Comparison of ENCODE assay signal across 24 mouse cellular contexts in the genomic region with DNA sequence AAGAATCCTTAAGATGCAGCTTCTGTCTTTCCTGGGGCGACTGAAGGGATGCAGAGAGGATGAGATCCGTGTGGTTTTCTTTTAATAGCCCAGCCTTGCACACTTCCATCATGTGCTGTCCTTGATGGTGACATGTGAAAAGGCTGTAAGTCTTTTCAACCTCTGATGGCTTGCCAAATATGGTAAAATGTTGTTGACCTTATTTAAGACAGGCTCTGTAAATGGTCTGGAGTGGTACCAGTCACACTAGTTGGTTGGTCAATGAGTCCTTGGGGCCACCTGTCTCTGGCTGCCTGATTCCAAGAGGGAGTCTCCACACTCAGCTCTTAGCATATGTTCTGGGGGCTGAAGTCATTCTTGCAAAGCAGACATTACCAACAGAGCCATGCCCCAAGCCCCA.
"Had no signal": no experiment of that assay in that cellular context is flagged by ENCODE, and none has a peak within 500 bp of the region (broad histone marks: within the 10 kb centered on the region; RNA-seq: fewer than 3 reads in every experiment).

No protein-coding gene starts in this region.

- H3K27ac ChIP-seq: gastrocnemius, adult 2 months; heart, embryonic 10.5 days; hindbrain, embryonic 10.5 days; hindbrain, embryonic 12.5 days; hindbrain, embryonic 14.5 days; intestine, embryonic 15.5 days; limb, embryonic 13.5 days; limb, embryonic 15.5 days; liver, embryonic 12.5 days; liver, embryonic 14.5 days had no signal

- DNase-seq: gastrocnemius, adult 2 months; gastrocnemius, postnatal 10 days; gastrocnemius, postnatal 25 days; heart, adult 18-20 months; heart, postnatal 10 days; heart, postnatal 4 days; kidney, adult 18-20 months; kidney, adult 8-10 months; kidney, postnatal 10 days; kidney, postnatal 25 days; kidney, postnatal 4 days; layer of hippocampus, adult 9-11 months; layer of hippocampus, postnatal 36 days; left cerebral cortex, postnatal 4 days had no signal

- H3K4me3 ChIP-seq: gastrocnemius, adult 2 months; heart, embryonic 10.5 days; heart, embryonic 12.5 days; hindbrain, embryonic 10.5 days; hindbrain, embryonic 12.5 days; intestine, embryonic 15.5 days; limb, embryonic 13.5 days; limb, embryonic 15.5 days; liver, embryonic 12.5 days had no signal

- H3K36me3 ChIP-seq: heart, embryonic 10.5 days; heart, embryonic 12.5 days; hindbrain, embryonic 10.5 days; hindbrain, embryonic 12.5 days; intestine, embryonic 15.5 days; limb, embryonic 13.5 days; limb, embryonic 15.5 days; liver, embryonic 12.5 days had no signal

- H3K4me2 ChIP-seq: heart, embryonic 12.5 days; hindbrain, embryonic 12.5 days; hindbrain, embryonic 14.5 days; intestine, embryonic 15.5 days; limb, embryonic 13.5 days; limb, embryonic 15.5 days; liver, embryonic 12.5 days had no signal

- H3K27me3 ChIP-seq: heart, embryonic 12.5 days; intestine, embryonic 15.5 days; limb, embryonic 15.5 days; liver, embryonic 12.5 days had no signal
